Mouse (Mus musculus) natural killer cell, adult 2 months (primary cell): ENCODE data around the gene Btbd35f11.
"Not testable (repeated sequence)": the region's sequence is repeated elsewhere in the genome, so short reads cannot be mapped to it uniquely, and the experiment has no call there.

Source experiments
- DNase-seq, 2 experiments: peaks; one replicate each; pipeline ENCODE4 v3.0.0; 2022; ENCODE audit warnings: low spot score in 2 of 2

Btbd35f11 gene

DNA sequence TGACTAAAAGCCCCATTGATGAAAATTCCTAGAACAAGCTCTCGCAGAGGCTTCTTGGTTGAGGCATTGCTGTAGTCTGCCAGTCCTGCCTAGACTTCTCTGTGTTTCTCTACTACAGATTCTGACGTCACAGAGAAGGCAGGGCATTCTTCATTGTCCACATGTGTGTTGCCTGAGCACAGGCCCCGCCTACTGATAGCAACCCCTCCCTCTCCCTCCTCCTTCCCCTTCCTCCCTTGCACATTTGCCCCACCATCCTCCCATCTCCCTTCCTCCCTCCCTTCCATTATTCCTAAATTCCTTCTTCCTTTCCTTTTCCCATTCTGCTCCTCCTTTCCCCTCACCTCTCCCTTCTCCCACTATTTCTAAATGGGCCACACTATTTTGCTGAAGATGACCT is at the start of gene Btbd35f11:
Gene Btbd35f11 (minus strand): TSS at position 101 of the 400 bp plus-strand sequence.
- DNase-seq, result not testable (repeated sequence)

- not testable (repeated sequence) for DNase-seq
These were observed 33.5 kb downstream of the Btbd35f11 start for GRCm38 (mm10) chrX:3409946-3410345.
